Mouse (Mus musculus): ENCODE measurements around the gene Mgme1.

- TF ChIP-seq CTCF (IDR thresholded peaks at IDR 0.05; ENCODE audit: borderline replicate concordance, insufficient read depth, low read length), result no peak
- no peak for TF ChIP-seq POLR2A (IDR thresholded peaks at IDR 0.05; ENCODE audit: low read depth, low read length)
Measured at GRCm38 (mm10) chr2:144233534-144233933, 36.9 kb upstream of the Mgme1 start.

Data from embryonic fibroblast, embryonic 13.5 days (primary cell).